Mouse (Mus musculus) inflammation-experienced regulatory T-cells, adult 6 months (primary cell): ENCODE data around the gene Mtr. TPM values are rescaled to one million over a fixed set of nuclear protein-coding genes. Genes with fewer than 3 reads are reported as not detected.
"Not testable (repeated sequence)": the region's sequence is repeated elsewhere in the genome, so short reads cannot be mapped to it uniquely, and the experiment has no call there.

Source experiments
- ATAC-seq: one replicate; pipeline ENCODE4 v1.8.0; 2017
- polyA plus RNA-seq, 3 experiments: library from polyadenylated mRNA; unstranded; fragments of 100-300 nt; shearing (Covaris generic); gene quantifications; one replicate each; pipeline ENCODE4 v1.2.1; 2017

Mtr gene
- polyA plus RNA-seq, 3 experiments from 2014 or later, result 17.2 to 24.3 (median 20.9) TPM

- no peak for ATAC-seq
Observed at GRCm38 (mm10) chr13:12153922-12154321, 104.0 kb downstream of the Mtr start.

GRCm38 (mm10) chr13:12146918-12147507 lies 110.9 kb downstream of the Mtr start:
- no peak for ATAC-seq

GRCm38 (mm10) chr13:12146402-12146801 lies 111.5 kb downstream of the Mtr start:
- no peak for ATAC-seq

GRCm38 (mm10) chr13:12143347-12143746 lies 114.6 kb downstream of the Mtr start:
- no peak for ATAC-seq

GRCm38 (mm10) chr13:12136461-12136860 lies 121.5 kb downstream of the Mtr start:
- ATAC-seq, result not testable (repeated sequence)

- no peak for ATAC-seq
Observed at GRCm38 (mm10) chr13:12133549-12133948, 124.4 kb downstream of the Mtr start.

Other genes with a start within 250 kb of the Mtr start
- gene Ryr2, start 151.2 kb downstream of the Mtr start, polyA plus RNA-seq, result not detected
- 10 to 100 TPM in 1 of 3 experiments, 1 to 10 TPM in 2; 2.5 to 36.2 (median 6.1) TPM for gene Actn2, start 82.6 kb upstream of the Mtr start, polyA plus RNA-seq
- gene Heatr1, start 136.9 kb upstream of the Mtr start, polyA plus RNA-seq, result 10 to 100 TPM; 22.9 to 36.1 (median 34.1) TPM
- gene Lgals8, start 206.8 kb upstream of the Mtr start, polyA plus RNA-seq, result 100 to 1,000 TPM in 2 of 3 experiments, 10 to 100 TPM in 1; 93.5 to 129 (median 100) TPM